Mouse (Mus musculus): ENCODE measurements around the gene Ctnnbl1. TPM values are rescaled to one million over a fixed set of nuclear protein-coding genes. Genes with fewer than 3 reads are reported as not detected.

The Ctnnbl1 gene
- polyA plus RNA-seq, 1 experiment from 2014 or later, result 55.4 TPM

DNA sequence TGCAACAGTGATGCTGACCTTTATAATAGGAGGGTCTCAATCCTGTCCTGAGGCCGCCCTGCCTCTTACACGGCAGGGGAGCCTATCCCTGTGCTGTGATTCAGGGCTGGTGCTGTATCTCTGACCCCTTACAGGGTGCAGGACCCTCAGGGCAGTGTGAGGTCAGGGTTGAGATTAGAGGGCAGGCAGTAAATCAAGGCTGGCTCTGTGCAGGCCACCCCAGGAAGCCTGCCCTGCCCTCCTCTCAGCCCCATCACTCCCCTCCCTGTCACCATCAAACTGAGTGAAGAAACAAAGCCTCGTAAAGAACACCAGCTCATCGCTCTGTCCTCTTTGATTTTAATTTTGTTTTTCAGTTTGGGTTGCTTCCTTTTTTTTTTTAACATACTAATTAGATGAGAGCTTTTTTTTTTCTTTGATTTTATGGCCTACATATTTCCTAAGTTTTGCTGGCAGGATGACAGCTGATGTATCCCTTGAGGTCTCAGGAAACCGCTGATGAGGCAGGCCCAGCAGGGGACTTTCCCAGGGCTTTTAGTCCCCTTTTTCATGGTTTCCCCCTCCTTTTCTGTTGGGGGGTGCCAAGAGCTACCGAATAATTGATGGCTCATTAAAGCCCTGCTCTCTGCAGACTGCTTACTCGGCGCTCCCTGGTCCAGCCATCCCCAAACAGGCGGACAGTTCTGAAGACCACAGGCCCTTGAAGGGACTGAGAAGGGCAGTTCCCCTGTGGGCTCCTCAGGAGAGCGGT, 150.2 kb downstream of the Ctnnbl1 start:
- Histone ChIP-seq H3K27ac (ENCODE audit: low read length) (no peak overlapping the region), H3K4me2 (replicated peaks; ENCODE audit: low read depth, low read length) (no peak overlapping the region), H3K9me3 (ENCODE audit: control insufficient read depth, low read depth, low read length) (no peaks in the 10 kb centered on the region), H3K27me3 (ENCODE audit: control insufficient read depth, insufficient read depth, low read length) (no peaks in the 10 kb centered on the region), H3K4me3 (ENCODE audit: low read depth, low read length) (no peak overlapping the region), H3K9ac (replicated peaks; ENCODE audit: low read depth, low read length) (no peak overlapping the region), H3K4me1 (ENCODE audit: control insufficient read depth, insufficient read depth, low read length) (0 out of 2 replicates have a peak, but pooled peaks cover 5% of the 10 kb centered on the region), H3K36me3 (ENCODE audit: control insufficient read depth, insufficient read depth, low read length) (peaks cover 6% of the 10 kb centered on the region)
- 44% methylated on average over 10 of the region's 10 CpGs for WGBS
- ATAC-seq (ENCODE audit: insufficient number of reproducible peaks, insufficient read depth, low FRiP score, low read depth), result no peak

DNA sequence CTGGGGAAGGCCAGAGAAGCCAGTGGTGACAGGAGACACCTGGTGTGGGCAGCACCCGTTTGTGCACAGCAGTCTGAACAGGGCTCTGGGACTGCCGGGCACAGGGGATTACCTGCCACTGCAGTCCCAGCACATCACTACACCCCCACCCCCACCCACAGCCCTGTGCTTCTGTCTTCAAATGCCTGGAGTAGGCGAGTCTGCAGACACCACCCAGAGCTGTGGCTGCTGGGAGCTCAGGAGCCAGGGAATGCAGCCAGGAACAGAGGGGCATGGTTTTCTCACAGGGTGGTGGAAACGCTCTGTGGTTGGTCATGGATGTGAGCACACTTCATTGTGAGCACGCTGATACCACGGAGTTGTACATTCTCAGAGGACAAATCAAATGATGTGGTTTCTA, 154.0 kb downstream of the Ctnnbl1 start:
- Histone ChIP-seq H3K4me1 (ENCODE audit: control insufficient read depth, insufficient read depth, low read length) (0 out of 2 replicates have a peak, but pooled peaks cover 5% of the 10 kb centered on the region), H3K4me3 (ENCODE audit: low read depth, low read length) (no peak overlapping the region), H3K9me3 (ENCODE audit: control insufficient read depth, low read depth, low read length) (no peaks in the 10 kb centered on the region), H3K27me3 (ENCODE audit: control insufficient read depth, insufficient read depth, low read length) (no peaks in the 10 kb centered on the region), H3K9ac (replicated peaks; ENCODE audit: low read depth, low read length) (no peak overlapping the region), H3K27ac (ENCODE audit: low read length) (no peak overlapping the region), H3K36me3 (ENCODE audit: control insufficient read depth, insufficient read depth, low read length) (no peaks in the 10 kb centered on the region), H3K4me2 (replicated peaks; ENCODE audit: low read depth, low read length) (no peak overlapping the region)
- WGBS, result 69% methylated on average over 6 of the region's 6 CpGs
- ATAC-seq (ENCODE audit: insufficient number of reproducible peaks, insufficient read depth, low FRiP score, low read depth), result no peak

DNA sequence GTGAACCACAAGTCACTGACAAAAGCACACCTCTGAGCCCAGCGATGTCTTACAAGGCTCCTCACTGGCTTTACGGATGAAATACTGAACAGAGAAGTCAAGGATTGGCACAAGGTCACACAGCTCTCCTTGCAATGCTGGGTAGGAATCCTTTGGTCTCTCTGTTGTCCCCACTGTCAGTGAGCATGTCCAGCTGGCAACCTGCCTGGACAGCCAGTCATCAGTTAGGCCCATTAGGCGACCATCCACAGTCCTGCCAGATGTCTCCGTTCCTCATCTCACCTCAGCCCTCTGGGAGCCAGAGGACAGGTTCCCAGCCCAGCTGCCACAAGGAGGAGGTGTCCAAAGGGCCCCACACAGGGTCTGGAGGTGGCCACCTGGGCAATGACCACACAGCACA, 159.9 kb downstream of the Ctnnbl1 start:
- no peak overlapping the region for H3K4me3 ChIP-seq (ENCODE audit: low read depth, low read length)
- H3K9me3 ChIP-seq (ENCODE audit: control insufficient read depth, low read depth, low read length), result no peaks in the 10 kb centered on the region
- H3K36me3 ChIP-seq (ENCODE audit: control insufficient read depth, insufficient read depth, low read length), result no peaks in the 10 kb centered on the region
- H3K27me3 ChIP-seq (ENCODE audit: control insufficient read depth, insufficient read depth, low read length), result no peaks in the 10 kb centered on the region
- no peaks in the 10 kb centered on the region for H3K4me1 ChIP-seq (ENCODE audit: control insufficient read depth, insufficient read depth, low read length)
- WGBS, result 68% methylated on average over 4 of the region's 4 CpGs
- H3K9ac ChIP-seq (replicated peaks; ENCODE audit: low read depth, low read length), result no peak overlapping the region
- no peak overlapping the region for H3K4me2 ChIP-seq (replicated peaks; ENCODE audit: low read depth, low read length)
- H3K27ac ChIP-seq (ENCODE audit: low read length), result no peak overlapping the region
- 0 out of 2 replicates have a peak, but pooled peaks have one; percentile 16 for ATAC-seq (ENCODE audit: insufficient number of reproducible peaks, insufficient read depth, low FRiP score, low read depth)

DNA sequence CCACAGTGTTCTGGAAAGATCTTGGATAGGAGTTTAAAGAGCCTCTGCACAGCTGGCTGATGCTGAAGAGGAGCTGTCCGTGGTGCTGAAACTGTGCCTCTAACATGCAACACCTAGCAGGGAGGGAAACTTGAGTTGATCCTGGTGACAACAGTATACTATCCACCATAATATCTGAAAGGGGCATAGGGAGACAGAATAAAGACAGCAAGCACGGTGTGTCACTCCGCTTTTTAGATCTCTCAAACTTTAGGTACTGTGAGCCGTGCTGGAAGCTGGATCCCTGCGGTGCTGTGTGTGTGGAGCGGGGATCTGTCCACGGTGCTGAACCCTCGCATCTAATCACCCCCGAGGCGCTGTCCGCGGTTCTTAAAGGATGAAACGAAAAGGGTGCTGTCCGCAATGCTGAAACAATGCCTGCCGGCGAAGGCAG, 176.0 kb downstream of the Ctnnbl1 start:
- Histone ChIP-seq H3K4me1 (ENCODE audit: control insufficient read depth, insufficient read depth, low read length) (no peaks in the 10 kb centered on the region), H3K27ac (ENCODE audit: low read length) (no peak overlapping the region), H3K9ac (replicated peaks; ENCODE audit: low read depth, low read length) (no peak overlapping the region), H3K27me3 (ENCODE audit: control insufficient read depth, insufficient read depth, low read length) (peaks cover 32% of the 10 kb centered on the region), H3K4me2 (replicated peaks; ENCODE audit: low read depth, low read length) (no peak overlapping the region), H3K4me3 (ENCODE audit: low read depth, low read length) (no peak overlapping the region), H3K36me3 (ENCODE audit: control insufficient read depth, insufficient read depth, low read length) (no peaks in the 10 kb centered on the region), H3K9me3 (ENCODE audit: control insufficient read depth, low read depth, low read length) (no peaks in the 10 kb centered on the region)
- ATAC-seq (ENCODE audit: insufficient number of reproducible peaks, insufficient read depth, low FRiP score, low read depth), result peak; percentile 54; the same call in 1 of the 2 replicates
- under 1% methylated on average over 16 of the region's 16 CpGs for WGBS

- WGBS, result 2% methylated on average over 4 of the region's 4 CpGs
- Histone ChIP-seq H3K4me3 (ENCODE audit: low read depth, low read length) (no peak overlapping the region), H3K27ac (ENCODE audit: low read length) (no peak overlapping the region), H3K36me3 (ENCODE audit: control insufficient read depth, insufficient read depth, low read length) (no peaks in the 10 kb centered on the region), H3K4me2 (replicated peaks; ENCODE audit: low read depth, low read length) (no peak overlapping the region), H3K9me3 (ENCODE audit: control insufficient read depth, low read depth, low read length) (no peaks in the 10 kb centered on the region), H3K27me3 (ENCODE audit: control insufficient read depth, insufficient read depth, low read length) (peaks cover 32% of the 10 kb centered on the region), H3K9ac (replicated peaks; ENCODE audit: low read depth, low read length) (no peak overlapping the region), H3K4me1 (ENCODE audit: control insufficient read depth, insufficient read depth, low read length) (no peaks in the 10 kb centered on the region)
- no peak for ATAC-seq (ENCODE audit: insufficient number of reproducible peaks, insufficient read depth, low FRiP score, low read depth)
Observed at GRCm38 (mm10) chr2:157913705-157914104, 176.5 kb downstream of the Ctnnbl1 start.

DNA sequence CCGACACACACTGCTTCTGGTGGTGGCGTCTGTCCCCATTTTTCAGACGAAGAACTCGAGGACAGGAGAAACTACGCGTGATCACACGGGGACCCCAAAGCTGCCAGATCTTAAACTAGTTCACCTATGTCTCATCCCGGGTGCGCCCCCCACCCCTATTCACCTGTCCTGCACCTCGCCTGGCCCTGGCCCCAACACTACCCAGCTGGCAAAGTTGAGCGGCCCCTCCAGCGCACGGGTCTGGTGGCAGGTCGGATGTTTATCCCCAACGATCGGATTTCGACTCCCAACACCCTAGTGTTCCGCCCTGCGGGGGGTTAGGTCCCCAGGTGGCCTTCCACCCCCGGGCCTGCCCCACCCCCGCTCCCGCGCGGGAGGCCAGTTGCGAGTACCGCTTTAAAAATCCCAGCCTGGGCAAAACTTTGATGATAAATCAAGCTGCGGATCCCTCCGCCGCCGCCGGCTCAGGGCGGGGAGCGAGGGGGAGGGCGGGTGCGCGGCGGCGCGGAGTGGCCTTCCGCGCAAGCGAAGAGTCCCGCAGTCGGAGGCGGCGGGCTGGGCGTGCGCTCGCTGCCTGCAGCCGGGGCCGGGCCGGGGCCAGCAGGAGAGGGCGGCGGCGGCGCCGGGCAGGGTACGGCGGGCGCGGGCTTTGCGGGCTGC, 177.0 kb downstream of the Ctnnbl1 start, which contains the start of gene Vstm2l:
Vstm2l (plus strand) TSS at position 549 of the 660 bp plus-strand sequence.
- no peak; the same call in 1 of the 2 replicates for ATAC-seq (ENCODE audit: insufficient number of reproducible peaks, insufficient read depth, low FRiP score, low read depth)
- WGBS, result 4% methylated on average over 55 of the region's 62 CpGs
- H3K9me3 ChIP-seq (ENCODE audit: control insufficient read depth, low read depth, low read length), result no peaks in the 10 kb centered on the region
- H3K4me2 ChIP-seq (replicated peaks; ENCODE audit: low read depth, low read length), result peak within 1 kb of the TSS; percentile 42
- H3K27ac ChIP-seq (ENCODE audit: low read length), result no peak within 1 kb of the TSS
- no peak within 1 kb of the TSS for H3K9ac ChIP-seq (replicated peaks; ENCODE audit: low read depth, low read length)
- H3K36me3 ChIP-seq (ENCODE audit: control insufficient read depth, insufficient read depth, low read length), result no peaks in the 10 kb centered on the region
- no peaks in the 10 kb centered on the region for H3K4me1 ChIP-seq (ENCODE audit: control insufficient read depth, insufficient read depth, low read length)
- peak within 1 kb of the TSS; percentile 24 for H3K4me3 ChIP-seq (ENCODE audit: low read depth, low read length)
- H3K27me3 ChIP-seq (ENCODE audit: control insufficient read depth, insufficient read depth, low read length), result peaks cover 32% of the 10 kb centered on the region

DNA sequence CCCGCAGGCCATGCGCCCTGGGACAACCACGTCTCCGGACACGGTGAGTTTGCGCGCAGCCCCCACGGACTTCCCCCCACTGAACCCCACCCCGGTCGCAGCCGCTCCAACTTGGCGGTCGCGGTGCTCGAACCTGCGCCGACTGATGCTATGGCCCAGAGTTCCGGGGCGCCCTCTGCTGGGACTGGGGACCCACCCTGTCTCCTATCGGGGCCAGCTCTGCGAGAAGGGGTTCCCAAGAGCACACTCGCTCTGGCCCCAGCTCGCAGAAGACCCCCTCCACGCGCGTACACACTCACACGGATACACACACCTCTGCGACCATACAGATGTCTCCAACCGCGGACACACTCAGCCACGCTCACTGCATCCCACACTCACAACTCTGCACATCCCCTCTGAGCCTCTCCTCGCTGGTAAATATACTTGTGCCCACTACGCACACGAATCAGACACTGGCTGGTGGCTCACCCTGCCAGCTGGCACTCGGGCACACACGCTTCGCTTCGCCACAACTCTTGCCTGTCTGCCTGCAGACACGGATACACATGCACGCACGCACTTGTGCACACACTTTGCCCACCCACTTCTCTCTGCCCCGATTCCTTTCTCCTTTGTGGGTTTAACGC, 177.8 kb downstream of the Ctnnbl1 start:
- Histone ChIP-seq H3K27me3 (ENCODE audit: control insufficient read depth, insufficient read depth, low read length) (peaks cover 32% of the 10 kb centered on the region), H3K4me1 (ENCODE audit: control insufficient read depth, insufficient read depth, low read length) (no peaks in the 10 kb centered on the region), H3K36me3 (ENCODE audit: control insufficient read depth, insufficient read depth, low read length) (no peaks in the 10 kb centered on the region), H3K9me3 (ENCODE audit: control insufficient read depth, low read depth, low read length) (no peaks in the 10 kb centered on the region), H3K4me2 (replicated peaks; ENCODE audit: low read depth, low read length) (peak overlapping the region; percentile 42), H3K9ac (replicated peaks; ENCODE audit: low read depth, low read length) (no peak overlapping the region), H3K27ac (ENCODE audit: low read length) (no peak overlapping the region), H3K4me3 (ENCODE audit: low read depth, low read length) (peak overlapping the region; percentile 24)
- ATAC-seq (ENCODE audit: insufficient number of reproducible peaks, insufficient read depth, low FRiP score, low read depth), result no peak
- WGBS, result 40% methylated on average over 43 of the region's 43 CpGs

- no peak overlapping the region for H3K4me3 ChIP-seq (ENCODE audit: low read depth, low read length)
- ATAC-seq (ENCODE audit: insufficient number of reproducible peaks, insufficient read depth, low FRiP score, low read depth), result no peak
- H3K27me3 ChIP-seq (ENCODE audit: control insufficient read depth, insufficient read depth, low read length), result peaks cover 32% of the 10 kb centered on the region
- H3K36me3 ChIP-seq (ENCODE audit: control insufficient read depth, insufficient read depth, low read length), result no peaks in the 10 kb centered on the region
- no peaks in the 10 kb centered on the region for H3K9me3 ChIP-seq (ENCODE audit: control insufficient read depth, low read depth, low read length)
- H3K27ac ChIP-seq (ENCODE audit: low read length), result no peak overlapping the region
- no peak overlapping the region for H3K4me2 ChIP-seq (replicated peaks; ENCODE audit: low read depth, low read length)
- no peak overlapping the region for H3K9ac ChIP-seq (replicated peaks; ENCODE audit: low read depth, low read length)
- 9% methylated on average over 10 of the region's 10 CpGs for WGBS
- H3K4me1 ChIP-seq (ENCODE audit: control insufficient read depth, insufficient read depth, low read length), result no peaks in the 10 kb centered on the region
Observed at GRCm38 (mm10) chr2:157918529-157918928, 181.3 kb downstream of the Ctnnbl1 start.
